Mouse (Mus musculus) stomach, embryonic 14.5 days (tissue): Measurements from ENCODE around the gene Mast4. TPM values are rescaled to one million over a fixed set of nuclear protein-coding genes. Genes with fewer than 3 reads are reported as not detected.
A peak's percentile ranks its signal among the peaks of the same experiment; 100 is the strongest.

Experiments used
- ATAC-seq: fragments of 200-750 bp; cut with Nextera tagmentation; 2 replicates; pipeline ENCODE4 v1.8.0; 2017; ENCODE audit warnings: low read depth, moderate TSS enrichment; ENCODE audit not compliant: insufficient number of reproducible peaks, insufficient read depth, low FRiP score
- H3K27ac ChIP-seq: fragments of 300-500 bp; sonication (generic); 2 replicates; pipeline ENCODE4 v1.5.1; 2014; ENCODE audit warnings: mild to moderate bottlenecking, low read length, moderate library complexity, mixed read lengths
- H3K27me3 ChIP-seq: fragments of 300-500 bp; sonication (generic); 2 replicates; pipeline ENCODE4 v1.6.1; 2014; ENCODE audit warnings: low read length, control low read depth, mixed read lengths; ENCODE audit not compliant: control insufficient read depth, insufficient read depth
- H3K36me3 ChIP-seq: fragments of 300-500 bp; sonication (generic); 2 replicates; pipeline ENCODE4 v1.6.1; 2014; ENCODE audit warnings: mild to moderate bottlenecking, control low read depth, low read length, moderate library complexity, mixed read lengths; ENCODE audit not compliant: control insufficient read depth, insufficient read depth
- H3K4me1 ChIP-seq: fragments of 300-500 bp; sonication (generic); 2 replicates; pipeline ENCODE4 v1.6.1; 2014; ENCODE audit warnings: low read length, control low read depth, mixed read lengths; ENCODE audit not compliant: control insufficient read depth, insufficient read depth
- H3K4me2 ChIP-seq: fragments of 300-500 bp; sonication (generic); replicated peaks from 2 replicates; pipeline ENCODE4 v1.6.1; 2014; ENCODE audit warnings: low read depth, low read length, control low read depth
- H3K4me3 ChIP-seq: fragments of 300-500 bp; sonication (generic); 2 replicates; pipeline ENCODE4 v1.5.1; 2014; ENCODE audit warnings: low read depth, low read length, control low read depth
- H3K9ac ChIP-seq: fragments of 300-500 bp; sonication (generic); replicated peaks from 2 replicates; pipeline ENCODE4 v1.6.1; 2014; ENCODE audit warnings: low read depth, mild to moderate bottlenecking, control low read depth, low read length, moderate library complexity, mixed read lengths
- H3K9me3 ChIP-seq: fragments of 300-500 bp; sonication (generic); 2 replicates; pipeline ENCODE4 v1.6.1; 2016; ENCODE audit warnings: low read depth, low read length, control low read depth; ENCODE audit not compliant: control insufficient read depth
- WGBS: fragments of 180-500 bp; shearing (Covaris S2); extraction: QIAGEN DNeasy Blood & Tissue Kit; methylation state at CpG from one replicate; pipeline ENCODE4 v1.1.7; 2014; 5-methylcytosine and 5-hydroxymethylcytosine counted together
- polyA plus RNA-seq: library from polyadenylated mRNA; unstranded; fragments of >200 nt; fragmentation: Nextera tagmentation; extraction: Ambion mirVana; gene quantifications from 2 replicates; pipeline ENCODE4 v1.2.1, GENCODE M21; 2014

The Mast4 gene
- polyA plus RNA-seq, 1 experiment from 2014 or later = 48.0 TPM

GRCm38 (mm10) chr13:103183566-103183965, 150.7 kb downstream of the Mast4 start:
- no peak for ATAC-seq
- Histone ChIP-seq H3K9ac (no peak overlapping the region), H3K4me3 (no peak overlapping the region), H3K4me2 (no peak overlapping the region), H3K27me3 (no peaks in the 10 kb centered on the region), H3K27ac (no peak overlapping the region), H3K4me1 (no peaks in the 10 kb centered on the region), H3K36me3 (no peaks in the 10 kb centered on the region), H3K9me3 (no peaks in the 10 kb centered on the region)
- WGBS = 76% methylated on average over 5 of the region's 5 CpGs

GRCm38 (mm10) chr13:103181836-103182235, 152.5 kb downstream of the Mast4 start:
- Histone ChIP-seq H3K9me3 (no peaks in the 10 kb centered on the region), H3K27me3 (no peaks in the 10 kb centered on the region), H3K9ac (no peak overlapping the region), H3K4me2 (no peak overlapping the region), H3K36me3 (no peaks in the 10 kb centered on the region), H3K4me1 (no peaks in the 10 kb centered on the region), H3K27ac (no peak overlapping the region), H3K4me3 (no peak overlapping the region)
- 96% methylated on average over 9 of the region's 9 CpGs for WGBS
- ATAC-seq = no peak

GRCm38 (mm10) chr13:103176871-103177270, 157.4 kb downstream of the Mast4 start:
- no peak for ATAC-seq

GRCm38 (mm10) chr13:103174431-103174830, 159.9 kb downstream of the Mast4 start:
- H3K9me3 ChIP-seq = no peaks in the 10 kb centered on the region
- no peaks in the 10 kb centered on the region for H3K4me1 ChIP-seq
- ATAC-seq = no peak
- H3K36me3 ChIP-seq = no peaks in the 10 kb centered on the region
- no peak overlapping the region for H3K4me2 ChIP-seq
- no peak overlapping the region for H3K9ac ChIP-seq
- WGBS = 61% methylated on average over 5 of the region's 5 CpGs
- H3K27ac ChIP-seq = no peak overlapping the region
- H3K4me3 ChIP-seq = no peak overlapping the region
- no peaks in the 10 kb centered on the region for H3K27me3 ChIP-seq

More at GRCm38 (mm10) chr13:103176871-103177270, 157.4 kb downstream of the Mast4 start:
- H3K4me3 ChIP-seq = no peak overlapping the region
- H3K27me3 ChIP-seq = no peaks in the 10 kb centered on the region
- H3K36me3 ChIP-seq = no peaks in the 10 kb centered on the region
- no peak overlapping the region for H3K4me2 ChIP-seq
- H3K9me3 ChIP-seq = no peaks in the 10 kb centered on the region
- no peaks in the 10 kb centered on the region for H3K4me1 ChIP-seq
- no peak overlapping the region for H3K9ac ChIP-seq
- no peak overlapping the region for H3K27ac ChIP-seq
- WGBS = 78% methylated on average over 7 of the region's 7 CpGs

- 0 out of 2 replicates have a peak, but pooled peaks have one; percentile 10 for ATAC-seq
- no peaks in the 10 kb centered on the region for H3K9me3 ChIP-seq
- no peak overlapping the region for H3K27ac ChIP-seq
- H3K4me3 ChIP-seq = no peak overlapping the region
- H3K36me3 ChIP-seq = no peaks in the 10 kb centered on the region
- H3K4me1 ChIP-seq = no peaks in the 10 kb centered on the region
- 22% methylated on average over 7 of the region's 7 CpGs for WGBS
- no peaks in the 10 kb centered on the region for H3K27me3 ChIP-seq
- no peak overlapping the region for H3K4me2 ChIP-seq
- H3K9ac ChIP-seq = no peak overlapping the region
These were observed 160.6 kb downstream of the Mast4 start for GRCm38 (mm10) chr13:103173545-103174182.

GRCm38 (mm10) chr13:103151944-103152343, 182.4 kb downstream of the Mast4 start:
- H3K27ac ChIP-seq = no peak overlapping the region
- H3K4me1 ChIP-seq = no peaks in the 10 kb centered on the region
- no peaks in the 10 kb centered on the region for H3K9me3 ChIP-seq
- no peak overlapping the region for H3K9ac ChIP-seq
- no peaks in the 10 kb centered on the region for H3K36me3 ChIP-seq
- H3K27me3 ChIP-seq = no peaks in the 10 kb centered on the region
- 85% methylated on average over 8 of the region's 8 CpGs for WGBS
- no peak for ATAC-seq
- H3K4me3 ChIP-seq = no peak overlapping the region
- no peak overlapping the region for H3K4me2 ChIP-seq

GRCm38 (mm10) chr13:103151171-103151570, 183.1 kb downstream of the Mast4 start:
- H3K4me1 ChIP-seq = no peaks in the 10 kb centered on the region
- H3K27me3 ChIP-seq = no peaks in the 10 kb centered on the region
- ATAC-seq = no peak
- H3K9me3 ChIP-seq = no peaks in the 10 kb centered on the region
- no peak overlapping the region for H3K4me2 ChIP-seq
- no peak overlapping the region for H3K4me3 ChIP-seq
- H3K9ac ChIP-seq = no peak overlapping the region
- 55% methylated on average over 10 of the region's 11 CpGs for WGBS
- no peak overlapping the region for H3K27ac ChIP-seq
- H3K36me3 ChIP-seq = no peaks in the 10 kb centered on the region

- Histone ChIP-seq H3K36me3 (no peaks in the 10 kb centered on the region), H3K9ac (no peak overlapping the region), H3K27me3 (no peaks in the 10 kb centered on the region), H3K4me2 (no peak overlapping the region), H3K4me3 (no peak overlapping the region), H3K4me1 (no peaks in the 10 kb centered on the region), H3K27ac (no peak overlapping the region), H3K9me3 (no peaks in the 10 kb centered on the region)
- WGBS = 87% methylated on average over 4 of the region's 4 CpGs
- ATAC-seq = no peak
These were observed 183.6 kb downstream of the Mast4 start for GRCm38 (mm10) chr13:103150671-103151070.

GRCm38 (mm10) chr13:103149415-103149814, 184.9 kb downstream of the Mast4 start:
- no peaks in the 10 kb centered on the region for H3K36me3 ChIP-seq
- H3K4me1 ChIP-seq = no peaks in the 10 kb centered on the region
- no peak for ATAC-seq
- H3K9ac ChIP-seq = no peak overlapping the region
- no peak overlapping the region for H3K27ac ChIP-seq
- no peaks in the 10 kb centered on the region for H3K27me3 ChIP-seq
- WGBS = 71% methylated on average over 7 of the region's 7 CpGs
- no peaks in the 10 kb centered on the region for H3K9me3 ChIP-seq
- H3K4me2 ChIP-seq = no peak overlapping the region
- no peak overlapping the region for H3K4me3 ChIP-seq
